Mouse (Mus musculus): ENCODE results near the gene Psma6. TPM values are rescaled to one million over a fixed set of nuclear protein-coding genes. Genes with fewer than 3 reads are reported as not detected.

Gene Psma6
- total and polyA plus RNA-seq, 3 experiments = 70.9 to 163 (median 140) TPM

GRCm38 (mm10) chr12:55449048-55449447, 65.0 kb downstream of the Psma6 start:
- Histone ChIP-seq H3K4me1 (ENCODE audit: control insufficient read depth, insufficient read depth, low read length) (peaks cover 26% of the 10 kb centered on the region), H3K27ac (no peak overlapping the region), H3K9ac (ENCODE audit: low read depth, low read length) (no peak overlapping the region), H3K79me2 (replicated peaks; ENCODE audit: control insufficient read depth, insufficient read depth, low read length) (no peaks in the 10 kb centered on the region), H3K4me3 (no peak overlapping the region), H3K27me3 (ENCODE audit: control insufficient read depth, insufficient read depth, low read length) (no peaks in the 10 kb centered on the region), H3K36me3 (ENCODE audit: control insufficient read depth, insufficient read depth, low read length) (no peaks in the 10 kb centered on the region; the same call in 1 of the 2 replicates)
- TF ChIP-seq POLR2A (IDR thresholded peaks at IDR 0.05; ENCODE audit: insufficient read depth, low read depth, low read length) (no peak), CTCF (IDR thresholded peaks at IDR 0.05) (no peak), EP300 (IDR thresholded peaks at IDR 0.05; ENCODE audit: insufficient read depth, low read depth, low read length) (no peak)
- DNase-seq = no peak
- intact Hi-C loops (cut with DNase I) = no loop called here
- 98% methylated on average over 2 of the region's 2 CpGs for WGBS

GRCm38 (mm10) chr12:55450421-55450820, 66.4 kb downstream of the Psma6 start:
- Histone ChIP-seq H3K4me3 (no peak overlapping the region), H3K9ac (ENCODE audit: low read depth, low read length) (no peak overlapping the region), H3K79me2 (replicated peaks; ENCODE audit: control insufficient read depth, insufficient read depth, low read length) (no peaks in the 10 kb centered on the region), H3K27me3 (ENCODE audit: control insufficient read depth, insufficient read depth, low read length) (no peaks in the 10 kb centered on the region), H3K4me1 (ENCODE audit: control insufficient read depth, insufficient read depth, low read length) (peaks cover 26% of the 10 kb centered on the region), H3K36me3 (ENCODE audit: control insufficient read depth, insufficient read depth, low read length) (no peaks in the 10 kb centered on the region; the same call in 1 of the 2 replicates), H3K27ac (no peak overlapping the region)
- WGBS = 38% methylated on average over 16 of the region's 16 CpGs
- intact Hi-C loops (cut with DNase I) = no loop called here
- no peak for TF ChIP-seq CTCF (IDR thresholded peaks at IDR 0.05)
- TF ChIP-seq POLR2A (IDR thresholded peaks at IDR 0.05; ENCODE audit: insufficient read depth, low read depth, low read length) = no peak
- no peak for TF ChIP-seq EP300 (IDR thresholded peaks at IDR 0.05; ENCODE audit: insufficient read depth, low read depth, low read length)
- peak in 1 of 2 experiments; percentile 45 for DNase-seq

GRCm38 (mm10) chr12:55452839-55453238, 68.8 kb downstream of the Psma6 start:
- Histone ChIP-seq H3K4me1 (ENCODE audit: control insufficient read depth, insufficient read depth, low read length) (peaks cover 8% of the 10 kb centered on the region), H3K9ac (ENCODE audit: low read depth, low read length) (no peak overlapping the region), H3K4me3 (no peak overlapping the region), H3K79me2 (replicated peaks; ENCODE audit: control insufficient read depth, insufficient read depth, low read length) (no peaks in the 10 kb centered on the region), H3K36me3 (ENCODE audit: control insufficient read depth, insufficient read depth, low read length) (no peaks in the 10 kb centered on the region; the same call in 1 of the 2 replicates), H3K27me3 (ENCODE audit: control insufficient read depth, insufficient read depth, low read length) (no peaks in the 10 kb centered on the region), H3K27ac (peak overlapping the region; percentile 56)
- TF ChIP-seq CTCF (IDR thresholded peaks at IDR 0.05) (no peak), POLR2A (IDR thresholded peaks at IDR 0.05; ENCODE audit: insufficient read depth, low read depth, low read length) (no peak), EP300 (IDR thresholded peaks at IDR 0.05; ENCODE audit: insufficient read depth, low read depth, low read length) (no peak)
- 42% methylated on average over 5 of the region's 5 CpGs for WGBS
- intact Hi-C loops (cut with DNase I) = no loop called here
- DNase-seq = no peak

GRCm38 (mm10) chr12:55453924-55454323, 69.9 kb downstream of the Psma6 start:
- Histone ChIP-seq H3K36me3 (ENCODE audit: control insufficient read depth, insufficient read depth, low read length) (no peaks in the 10 kb centered on the region; the same call in 1 of the 2 replicates), H3K4me1 (ENCODE audit: control insufficient read depth, insufficient read depth, low read length) (peaks cover 8% of the 10 kb centered on the region), H3K4me3 (no peak overlapping the region), H3K27me3 (ENCODE audit: control insufficient read depth, insufficient read depth, low read length) (no peaks in the 10 kb centered on the region), H3K9ac (ENCODE audit: low read depth, low read length) (no peak overlapping the region), H3K27ac (no peak overlapping the region), H3K79me2 (replicated peaks; ENCODE audit: control insufficient read depth, insufficient read depth, low read length) (no peaks in the 10 kb centered on the region)
- DNase-seq = no peak
- 64% methylated on average over 4 of the region's 4 CpGs for WGBS
- intact Hi-C loops (cut with DNase I) = no loop called here
- TF ChIP-seq EP300 (IDR thresholded peaks at IDR 0.05; ENCODE audit: insufficient read depth, low read depth, low read length) (no peak), POLR2A (IDR thresholded peaks at IDR 0.05; ENCODE audit: insufficient read depth, low read depth, low read length) (no peak), CTCF (IDR thresholded peaks at IDR 0.05) (no peak)

- DNase-seq = no peak
- H3K9ac ChIP-seq (ENCODE audit: low read depth, low read length) = no peak overlapping the region
- intact Hi-C loops (cut with DNase I) = no loop called here
- 83% methylated on average over 10 of the region's 10 CpGs for WGBS
- H3K4me1 ChIP-seq (ENCODE audit: control insufficient read depth, insufficient read depth, low read length) = peaks cover 5% of the 10 kb centered on the region
- no peak overlapping the region for H3K4me3 ChIP-seq
- H3K79me2 ChIP-seq (replicated peaks; ENCODE audit: control insufficient read depth, insufficient read depth, low read length) = no peaks in the 10 kb centered on the region
- TF ChIP-seq POLR2A (IDR thresholded peaks at IDR 0.05; ENCODE audit: insufficient read depth, low read depth, low read length) = no peak
- no peak for TF ChIP-seq EP300 (IDR thresholded peaks at IDR 0.05; ENCODE audit: insufficient read depth, low read depth, low read length)
- TF ChIP-seq CTCF (IDR thresholded peaks at IDR 0.05) = no peak
- H3K27me3 ChIP-seq (ENCODE audit: control insufficient read depth, insufficient read depth, low read length) = no peaks in the 10 kb centered on the region
- H3K27ac ChIP-seq = no peak overlapping the region
- H3K36me3 ChIP-seq (ENCODE audit: control insufficient read depth, insufficient read depth, low read length) = no peaks in the 10 kb centered on the region; the same call in 1 of the 2 replicates
These were observed 71.2 kb downstream of the Psma6 start for GRCm38 (mm10) chr12:55455206-55455605.

GRCm38 (mm10) chr12:55456136-55456535, 72.1 kb downstream of the Psma6 start:
- no peak for DNase-seq
- 88% methylated on average over 3 of the region's 3 CpGs for WGBS
- no peak overlapping the region for H3K4me3 ChIP-seq
- no peaks in the 10 kb centered on the region for H3K79me2 ChIP-seq (replicated peaks; ENCODE audit: control insufficient read depth, insufficient read depth, low read length)
- H3K9ac ChIP-seq (ENCODE audit: low read depth, low read length) = no peak overlapping the region
- no peak overlapping the region for H3K27ac ChIP-seq
- no peaks in the 10 kb centered on the region; the same call in 1 of the 2 replicates for H3K36me3 ChIP-seq (ENCODE audit: control insufficient read depth, insufficient read depth, low read length)
- TF ChIP-seq POLR2A (IDR thresholded peaks at IDR 0.05; ENCODE audit: insufficient read depth, low read depth, low read length) = no peak
- TF ChIP-seq CTCF (IDR thresholded peaks at IDR 0.05) = no peak
- no peak for TF ChIP-seq EP300 (IDR thresholded peaks at IDR 0.05; ENCODE audit: insufficient read depth, low read depth, low read length)
- H3K4me1 ChIP-seq (ENCODE audit: control insufficient read depth, insufficient read depth, low read length) = peaks cover 2% of the 10 kb centered on the region
- intact Hi-C loops (cut with DNase I) = no loop called here
- H3K27me3 ChIP-seq (ENCODE audit: control insufficient read depth, insufficient read depth, low read length) = no peaks in the 10 kb centered on the region
